Mouse (Mus musculus) left cerebral cortex, postnatal 4 days (tissue): Measurements from ENCODE around the gene Gm26602. TPM values are rescaled to one million over a fixed set of nuclear protein-coding genes. Genes with fewer than 3 reads are reported as not detected.
"Not testable (repeated sequence)": the region's sequence is repeated elsewhere in the genome, so short reads cannot be mapped to it uniquely, and the experiment has no call there.

Source experiments
- DNase-seq: peaks from one replicate; pipeline ENCODE4 v3.0.0-alpha.2; 2022
- intact Hi-C: fragments of 180-260 bp; cut with DNase I; formaldehyde crosslinking; loops from one replicate; pipeline ENCODE4 v1.15.1; 2025
- microRNA-seq: library from miRNA; unstranded; fragments of <30 nt; microRNA quantifications from one replicate; pipeline ENCODE4 v1.2.0, GENCODE M21; 2022
- total RNA-seq, 2 experiments: library from RNA; stranded (reverse); gene quantifications; 2 replicates each; pipeline ENCODE4 v1.2.3; 2021

Gm26602 gene
- total RNA-seq, 2 experiments from 2014 or later: not detected

GRCm38 (mm10) chr10:79953946-79954345, 43.3 kb downstream of the Gm26602 start:
- no peak for DNase-seq
- intact Hi-C loops: no loop called here

- no peak for DNase-seq
- intact Hi-C loops: no loop called here
Measured at GRCm38 (mm10) chr10:79955691-79956090, 45.0 kb downstream of the Gm26602 start.

GRCm38 (mm10) chr10:79956643-79957154, 46.0 kb downstream of the Gm26602 start:
- DNase-seq: no peak
- intact Hi-C loops: no loop called here

- intact Hi-C loops: no loop called here
- peak; percentile 83 for DNase-seq
Measured at GRCm38 (mm10) chr10:79958140-79958816, 47.6 kb downstream of the Gm26602 start.

- DNase-seq, intact Hi-C loops: not testable (repeated sequence)
Measured at GRCm38 (mm10) chr10:79959412-79959811, 48.8 kb downstream of the Gm26602 start.

GRCm38 (mm10) chr10:79959847-79960601, 49.4 kb downstream of the Gm26602 start, which contains the start of gene Wdr18:
Wdr18 (plus strand) TSS chr10:79960152.
- intact Hi-C loops: no loop called here
- peak; percentile 98 for DNase-seq

Small RNA genes within 50 kb of the gene (microRNA-seq; reads per million reads assigned to microRNA genes)
- not detected for gene Mir6910

Other genes with a start within 250 kb of the Gm26602 start
- gene Madcam1, start 246.3 kb upstream of the Gm26602 start, total RNA-seq: under 1 TPM; 0.72 to 0.84 TPM
- gene Tpgs1, start 241.5 kb upstream of the Gm26602 start, total RNA-seq: 10 to 100 TPM; 57.0 to 59.9 TPM
- 10 to 100 TPM; 59.6 to 61.5 TPM for gene Cdc34, start 228.7 kb upstream of the Gm26602 start, total RNA-seq
- gene Gzmm, start 221.8 kb upstream of the Gm26602 start, total RNA-seq: 1 to 10 TPM; 2.6 to 3.3 TPM
- gene Bsg, start 206.4 kb upstream of the Gm26602 start, total RNA-seq: 100 to 1,000 TPM; 486 to 495 TPM
- 10 to 100 TPM; 47.4 to 53.8 TPM for gene Hcn2, start 194.2 kb upstream of the Gm26602 start, total RNA-seq
- 10 to 100 TPM; 44.8 to 51.8 TPM for gene Polrmt, start 164.3 kb upstream of the Gm26602 start, total RNA-seq
- gene Fgf22, start 155.8 kb upstream of the Gm26602 start, total RNA-seq: 1 to 10 TPM; 1.3 to 1.7 TPM
- gene Rnf126, start 143.9 kb upstream of the Gm26602 start, total RNA-seq: 10 to 100 TPM; 85.0 to 95.3 TPM
- gene Fstl3, start 133.6 kb upstream of the Gm26602 start, total RNA-seq: 1 to 10 TPM; 2.5 to 3.2 TPM
- gene Prss57, start 119.9 kb upstream of the Gm26602 start, total RNA-seq: under 1 TPM in 1 of 2 experiments, not detected in 1; 0.52 TPM
- gene Palm, start 117.3 kb upstream of the Gm26602 start, total RNA-seq: 100 to 1,000 TPM; 404 to 409 TPM
- under 1 TPM; 0.46 to 0.76 TPM for gene Misp, start 89.9 kb upstream of the Gm26602 start, total RNA-seq
- 10 to 100 TPM; 91.7 to 92.7 TPM for gene Ptbp1, start 56.4 kb upstream of the Gm26602 start, total RNA-seq
- 1 to 10 TPM; 6.9 to 7.0 TPM for gene Prtn3, start 36.4 kb upstream of the Gm26602 start, total RNA-seq
- 100 to 1,000 TPM; 277 to 305 TPM for gene Plppr3, start 36.2 kb upstream of the Gm26602 start, total RNA-seq
- gene Elane, start 24.6 kb upstream of the Gm26602 start, total RNA-seq: not detected
- not detected for gene Cfd, start 20.0 kb upstream of the Gm26602 start, total RNA-seq
- 10 to 100 TPM; 56.4 to 59.6 TPM for gene Med16, start 1.9 kb upstream of the Gm26602 start, total RNA-seq
- 1 to 10 TPM; 5.0 to 6.8 TPM for gene Kiss1r, start 6.1 kb downstream of the Gm26602 start, total RNA-seq
- 100 to 1,000 TPM; 307 to 309 TPM for gene R3hdm4, start 10.4 kb downstream of the Gm26602 start, total RNA-seq
- 1 to 10 TPM; 6.3 to 9.5 TPM for gene Arid3a, start 16.2 kb downstream of the Gm26602 start, total RNA-seq
- 10 to 100 TPM; 51.7 to 55.8 TPM for gene Wdr18, start 49.3 kb downstream of the Gm26602 start, total RNA-seq
- under 1 TPM; 0.12 to 0.30 TPM for gene Grin3b, start 59.9 kb downstream of the Gm26602 start, total RNA-seq
- 100 to 1,000 TPM; 117 to 127 TPM for gene Tmem259, start 73.5 kb downstream of the Gm26602 start, total RNA-seq
- gene Cnn2, start 77.7 kb downstream of the Gm26602 start, total RNA-seq: 10 to 100 TPM; 12.4 to 17.2 TPM
- 1 to 10 TPM; 7.2 to 8.1 TPM for gene Abca7, start 85.6 kb downstream of the Gm26602 start, total RNA-seq
- gene Arhgap45, start 105.8 kb downstream of the Gm26602 start, total RNA-seq: 1 to 10 TPM; 1.6 to 1.7 TPM
- gene Polr2e, start 128.9 kb downstream of the Gm26602 start, total RNA-seq: 10 to 100 TPM; 63.9 to 74.2 TPM
- 100 to 1,000 TPM; 311 to 347 TPM for gene Gpx4, start 136.3 kb downstream of the Gm26602 start, total RNA-seq
- 10 to 100 TPM; 28.8 to 30.8 TPM for gene Sbno2, start 194.7 kb downstream of the Gm26602 start, total RNA-seq
- gene Stk11, start 204.9 kb downstream of the Gm26602 start, total RNA-seq: 100 to 1,000 TPM; 100 to 111 TPM
- gene Atp5d, start 227.8 kb downstream of the Gm26602 start, total RNA-seq: 100 to 1,000 TPM; 247 to 270 TPM
- gene Cbarp, start 230.0 kb downstream of the Gm26602 start, total RNA-seq: 100 to 1,000 TPM; 299 to 316 TPM
- 100 to 1,000 TPM; 158 to 163 TPM for gene Midn, start 237.4 kb downstream of the Gm26602 start, total RNA-seq